Mouse (Mus musculus) limb, embryonic 10.5 days (tissue): ENCODE measurements around the gene Mastl. TPM values are rescaled to one million over a fixed set of nuclear protein-coding genes. Genes with fewer than 3 reads are reported as not detected.

ENCODE experiments used
- DNase-seq: peaks from one replicate; pipeline ENCODE4 v3.0.0-alpha.2; 2017; ENCODE audit warnings: low spot score
- H3K27ac ChIP-seq: fragments of 300-500 bp; sonication (generic); 2 replicates; pipeline ENCODE4 v1.5.1; 2016; ENCODE audit warnings: mild to moderate bottlenecking
- H3K27me3 ChIP-seq: fragments of 300-500 bp; sonication (generic); 2 replicates; pipeline ENCODE4 v1.6.1; 2016; ENCODE audit warnings: low read depth, mild to moderate bottlenecking; ENCODE audit not compliant: poor library complexity, severe bottlenecking
- H3K36me3 ChIP-seq: fragments of 300-500 bp; sonication (generic); 2 replicates; pipeline ENCODE4 v1.6.1; 2016; ENCODE audit warnings: mild to moderate bottlenecking, moderate library complexity
- H3K4me1 ChIP-seq: fragments of 300-500 bp; sonication (generic); 2 replicates; pipeline ENCODE4 v1.6.1; 2016
- H3K4me3 ChIP-seq: fragments of 300-500 bp; sonication (generic); 2 replicates; pipeline ENCODE4 v1.5.1; 2016; ENCODE audit warnings: mild to moderate bottlenecking, moderate library complexity
- H3K9me3 ChIP-seq: fragments of 300-500 bp; sonication (generic); replicated peaks from 2 replicates; pipeline ENCODE4 v1.6.1; 2016; ENCODE audit warnings: mild to moderate bottlenecking
- WGBS: fragments of 180-500 bp; shearing (Covaris S2); methylation state at CpG from one replicate; pipeline ENCODE4 v1.1.7; 2016; 5-methylcytosine and 5-hydroxymethylcytosine counted together
- polyA plus RNA-seq: library from polyadenylated mRNA; unstranded; fragments of >200 nt; fragmentation: Nextera tagmentation; extraction: Ambion mirVana; gene quantifications from 2 replicates; pipeline ENCODE4 v1.2.1, GENCODE M21; 2016

Gene Mastl
- polyA plus RNA-seq, 1 experiment from 2014 or later, result 16.9 TPM

DNA sequence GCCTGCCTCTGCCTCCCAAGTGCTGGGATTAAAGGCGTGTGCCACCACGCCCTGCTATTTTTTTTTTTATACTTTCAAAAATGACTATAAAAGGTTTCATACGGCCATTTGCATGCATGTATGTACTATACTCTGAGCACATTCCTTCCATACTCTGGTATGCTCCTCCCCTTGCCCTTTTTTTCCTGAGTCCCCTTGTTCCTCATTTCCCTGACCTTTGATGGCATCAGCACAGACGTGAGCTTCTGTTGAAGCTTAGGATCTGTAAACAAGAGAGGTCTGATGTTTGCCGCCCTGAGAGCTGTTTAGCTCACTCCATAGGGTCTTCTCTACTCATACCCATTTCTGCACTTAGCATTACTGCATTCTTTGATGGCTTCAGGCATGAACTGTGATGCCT lies 78.1 kb downstream of the Mastl start:
- DNase-seq, result no peak
- WGBS, result 87% methylated on average over 5 of the region's 5 CpGs
- Histone ChIP-seq H3K27ac (no peak overlapping the region), H3K4me1 (no peaks in the 10 kb centered on the region), H3K4me3 (no peak overlapping the region), H3K36me3 (peaks cover 64% of the 10 kb centered on the region), H3K9me3 (no peaks in the 10 kb centered on the region), H3K27me3 (no peaks in the 10 kb centered on the region)

DNA sequence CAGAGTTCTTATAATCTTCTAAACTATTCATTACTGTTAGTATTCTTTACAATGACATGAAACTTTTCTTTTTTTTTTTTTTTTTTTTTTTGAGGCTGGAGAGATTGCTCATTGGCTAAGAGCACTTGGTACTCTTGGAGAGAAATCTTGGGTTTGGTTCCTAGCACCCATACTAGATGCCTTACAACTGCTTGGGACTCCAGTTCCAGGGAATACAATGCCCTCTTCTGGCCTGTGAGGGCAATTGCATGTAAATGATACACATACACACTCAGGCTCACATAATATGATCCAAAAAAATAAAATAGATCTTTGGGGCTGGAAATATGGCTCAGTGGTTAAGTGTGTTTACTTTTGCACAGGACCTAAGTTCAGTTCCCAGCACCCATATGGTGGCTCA lies 79.0 kb downstream of the Mastl start:
- Histone ChIP-seq H3K4me1 (no peaks in the 10 kb centered on the region), H3K27ac (no peak overlapping the region), H3K27me3 (no peaks in the 10 kb centered on the region), H3K4me3 (no peak overlapping the region), H3K9me3 (no peaks in the 10 kb centered on the region), H3K36me3 (peaks cover 63% of the 10 kb centered on the region)
- DNase-seq, result no peak

GRCm38 (mm10) chr2:23075846-23076245 lies 80.0 kb downstream of the Mastl start:
- Histone ChIP-seq H3K27ac (no peak overlapping the region), H3K4me3 (no peak overlapping the region), H3K4me1 (no peaks in the 10 kb centered on the region), H3K27me3 (no peaks in the 10 kb centered on the region), H3K9me3 (no peaks in the 10 kb centered on the region), H3K36me3 (peaks cover 55% of the 10 kb centered on the region)
- DNase-seq, result no peak

DNA sequence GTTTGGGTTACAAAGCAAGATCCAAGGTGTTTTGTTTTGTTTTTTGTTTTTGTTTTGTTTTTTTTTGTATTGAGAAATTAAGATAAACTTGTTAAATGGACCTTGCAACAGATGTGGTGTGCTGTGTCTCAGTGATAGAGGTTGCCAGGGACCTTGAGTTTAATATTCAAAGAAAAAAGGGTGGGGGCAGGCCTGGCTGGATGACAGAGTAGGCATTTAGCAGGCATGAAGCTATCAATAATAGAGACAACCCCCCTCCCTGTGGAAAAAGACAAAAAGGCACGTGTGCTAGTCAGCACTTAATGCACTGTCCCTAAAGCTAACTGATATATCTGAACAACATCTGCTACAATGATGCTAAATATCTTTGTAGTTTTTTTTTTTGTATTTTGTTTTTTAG lies 84.4 kb downstream of the Mastl start:
- 94% methylated on average over 1 of the region's 1 CpGs for WGBS
- DNase-seq, result no peak
- H3K27me3 ChIP-seq, result no peaks in the 10 kb centered on the region

GRCm38 (mm10) chr2:23070491-23070890 lies 85.3 kb downstream of the Mastl start:
- peaks cover 8% of the 10 kb centered on the region; the same call in 1 of the 2 replicates for H3K36me3 ChIP-seq
- no peak overlapping the region for H3K4me3 ChIP-seq
- H3K27ac ChIP-seq, result no peak overlapping the region
- 94% methylated on average over 2 of the region's 2 CpGs for WGBS
- no peak for DNase-seq
- H3K4me1 ChIP-seq, result no peaks in the 10 kb centered on the region
- no peaks in the 10 kb centered on the region for H3K27me3 ChIP-seq
- H3K9me3 ChIP-seq, result no peaks in the 10 kb centered on the region

More for the DNA sequence above, 84.4 kb downstream of the Mastl start:
- H3K9me3 ChIP-seq, result no peaks in the 10 kb centered on the region
- H3K36me3 ChIP-seq, result peaks cover 16% of the 10 kb centered on the region
- no peaks in the 10 kb centered on the region for H3K4me1 ChIP-seq
- no peak overlapping the region for H3K27ac ChIP-seq
- H3K4me3 ChIP-seq, result no peak overlapping the region

- Histone ChIP-seq H3K9me3 (no peaks in the 10 kb centered on the region), H3K27ac (peak overlapping the region; percentile 91), H3K4me3 (peak overlapping the region; percentile 64), H3K36me3 (peaks cover 3% of the 10 kb centered on the region; the same call in 1 of the 2 replicates), H3K4me1 (no peaks in the 10 kb centered on the region), H3K27me3 (no peaks in the 10 kb centered on the region)
- peak; percentile 94 for DNase-seq
- WGBS, result under 1% methylated on average over 50 of the region's 50 CpGs
These were observed 86.7 kb downstream of the Mastl start for GRCm38 (mm10) chr2:23068894-23069744.

DNA sequence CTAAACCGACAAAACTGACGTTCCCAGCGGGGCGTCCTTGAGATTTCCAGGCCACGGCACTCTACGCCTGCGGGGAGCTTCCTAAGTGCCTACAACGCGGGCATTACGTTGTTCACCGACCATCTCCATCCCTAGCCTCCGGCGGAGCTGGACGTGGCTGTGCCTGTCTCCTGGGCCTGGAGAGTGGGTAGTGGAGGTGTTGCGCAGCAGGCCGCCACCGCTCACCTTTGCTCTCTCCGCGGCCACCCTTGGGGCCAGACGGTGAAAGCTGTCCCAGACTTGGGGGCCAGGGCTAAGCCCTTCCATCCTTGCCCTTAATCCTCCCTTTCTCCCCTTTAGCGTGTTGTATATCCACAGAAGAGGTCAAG lies 87.5 kb downstream of the Mastl start:
- no peak for DNase-seq
- H3K36me3 ChIP-seq, result peaks cover 3% of the 10 kb centered on the region; the same call in 1 of the 2 replicates
- WGBS, result 0% methylated on average over 21 of the region's 21 CpGs

DNA sequence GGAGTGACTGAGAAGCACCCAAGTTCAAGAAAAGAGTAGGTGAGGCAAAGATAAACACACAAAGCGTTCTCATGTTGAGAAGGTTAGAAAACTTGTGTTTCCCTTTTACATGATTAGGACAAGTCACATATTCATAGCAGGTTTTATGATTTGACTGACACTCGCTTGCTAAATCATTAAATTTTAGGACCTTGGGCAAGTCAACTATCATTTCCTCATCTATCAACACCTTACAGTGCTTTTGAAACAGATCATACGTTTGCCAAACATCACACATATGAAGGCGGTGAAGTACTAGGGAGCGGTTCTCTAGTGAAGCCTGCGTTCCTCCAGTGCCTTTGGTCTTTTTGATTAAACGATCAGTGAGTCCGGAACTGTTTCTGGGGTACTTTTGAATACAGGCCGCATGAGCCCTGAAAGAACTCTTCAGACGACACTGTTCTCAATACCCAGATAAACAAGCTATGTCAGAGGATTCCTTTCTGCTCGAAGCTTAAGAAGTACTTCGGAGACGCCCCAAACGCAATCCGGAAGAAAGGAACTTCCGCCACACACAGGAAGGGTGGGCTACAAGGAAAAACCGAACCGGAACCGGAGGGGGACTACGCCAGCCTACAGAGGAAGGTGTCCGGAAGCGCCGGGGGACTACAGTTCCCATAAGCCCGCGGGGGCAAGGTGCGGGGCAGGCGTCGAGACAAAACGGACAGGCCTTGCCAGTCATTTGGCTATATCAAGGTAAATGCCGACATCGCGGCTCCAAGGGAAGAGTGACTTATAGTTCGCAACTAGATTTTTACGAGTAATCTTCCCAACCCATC lies 88.1 kb downstream of the Mastl start, which contains the start of gene Acbd5:
Acbd5 (plus strand) TSS at position 616 of the 818 bp plus-strand sequence.
- WGBS, result 3% methylated on average over 34 of the region's 34 CpGs
- H3K36me3 ChIP-seq, result peaks cover 3% of the 10 kb centered on the region; the same call in 1 of the 2 replicates
- peak within 1 kb of the TSS; percentile 91 for H3K27ac ChIP-seq
- H3K4me3 ChIP-seq, result peak within 1 kb of the TSS; percentile 64
- no peaks in the 10 kb centered on the region for H3K4me1 ChIP-seq
- H3K27me3 ChIP-seq, result no peaks in the 10 kb centered on the region
- DNase-seq, result peak; percentile 92
- no peaks in the 10 kb centered on the region for H3K9me3 ChIP-seq

More for the DNA sequence above, 87.5 kb downstream of the Mastl start:
- Histone ChIP-seq H3K27me3 (no peaks in the 10 kb centered on the region), H3K27ac (peak overlapping the region; percentile 91), H3K9me3 (no peaks in the 10 kb centered on the region), H3K4me3 (peak overlapping the region; percentile 64), H3K4me1 (no peaks in the 10 kb centered on the region)

Other genes starting within 250 kb of the Mastl start
- 32.1 and 40.2 TPM in 2 replicates for gene Abi1, start 115.8 kb downstream of the Mastl start, polyA plus RNA-seq
- 21.7 and 27.7 TPM in 2 replicates for gene Acbd5, start 87.9 kb downstream of the Mastl start, polyA plus RNA-seq
- 64.9 and 76.5 TPM in 2 replicates for gene Yme1l1, start 345 bp upstream of the Mastl start, polyA plus RNA-seq
- gene 4931423N10Rik, start 51.5 kb upstream of the Mastl start, polyA plus RNA-seq, result not detected in 2 replicates
- gene Nxph2, start 165.2 kb upstream of the Mastl start, polyA plus RNA-seq, result not detected in 2 replicates